Mouse (Mus musculus) hematopoietic stem cell, adult 5-6 weeks (primary cell): ENCODE measurements around the gene Defb15. TPM values are rescaled to one million over a fixed set of nuclear protein-coding genes. Genes with fewer than 3 reads are reported as not detected.
A peak's percentile ranks its signal among the peaks of the same experiment; 100 is the strongest.
"Not testable (repeated sequence)": the region's sequence is repeated elsewhere in the genome, so short reads cannot be mapped to it uniquely, and the experiment has no call there.

ENCODE experiments used
- ATAC-seq, 2 experiments: fragments of 125-278 bp in 1 of 2; replicated peaks in 1 of 2; 2 replicates each; pipeline ENCODE4 v1.8.0; 2016 to 2017; ENCODE audit warnings: inconsistent platforms in 2 of 2, mild to moderate bottlenecking in 2 of 2, moderate number of reproducible peaks in 2 of 2, low read depth in 1 of 2, moderate TSS enrichment in 1 of 2; ENCODE audit not compliant: low FRiP score in 2 of 2, poor library complexity in 2 of 2, severe bottlenecking in 2 of 2, insufficient read depth in 1 of 2, low TSS enrichment in 1 of 2
- total RNA-seq: library from RNA; stranded (forward); fragments of 172-1452, 232-1000 nt; gene quantifications from 2 replicates; pipeline ENCODE4 v1.2.3, GENCODE M21; 2017

Gene Defb15
- not detected in 2 replicates for total RNA-seq

- no peak for ATAC-seq
Measured at GRCm38 (mm10) chr8:21932610-21933009, at the start of gene Defb15. Gene Defb15 (minus strand): TSS chr8:21932710.

GRCm38 (mm10) chr8:21981664-21982337 lies 49.3 kb upstream of the Defb15 start:
- ATAC-seq: no peak

GRCm38 (mm10) chr8:21978193-21978592 lies 45.7 kb upstream of the Defb15 start:
- ATAC-seq: no peak

- no peak for ATAC-seq
Measured at GRCm38 (mm10) chr8:21969475-21969874, 37.0 kb upstream of the Defb15 start, which contains the start of gene Ccdc70. Gene Ccdc70 (plus strand): TSS chr8:21969775.

- ATAC-seq: no peak
Measured at GRCm38 (mm10) chr8:21966646-21967045, 34.1 kb upstream of the Defb15 start.

- ATAC-seq: no peak
Measured at GRCm38 (mm10) chr8:21958414-21958813, 25.9 kb upstream of the Defb15 start, which contains the start of gene Fam90a1a. Gene Fam90a1a (plus strand): TSS chr8:21958714.

- ATAC-seq: no peak
Measured at GRCm38 (mm10) chr8:21956336-21956735, 23.8 kb upstream of the Defb15 start.

- ATAC-seq: peak in 1 of 2 experiments; percentile 51; a peak in 1 of 4 replicates
Measured at GRCm38 (mm10) chr8:21955321-21955720, 22.8 kb upstream of the Defb15 start.

GRCm38 (mm10) chr8:21947311-21948017 lies 15.0 kb upstream of the Defb15 start:
- no peak for ATAC-seq

GRCm38 (mm10) chr8:21946462-21946861 lies 14.0 kb upstream of the Defb15 start, which contains the start of gene Defb13:
Gene Defb13 (plus strand): TSS chr8:21946762.
- no peak for ATAC-seq

- ATAC-seq: not testable (repeated sequence)
Measured at GRCm38 (mm10) chr8:21938052-21938451, 5.5 kb upstream of the Defb15 start, which contains the start of gene Defb35. Gene Defb35 (plus strand): TSS chr8:21938352.

- not testable (repeated sequence) for ATAC-seq
Measured at GRCm38 (mm10) chr8:21930754-21931153, 1.8 kb downstream of the Defb15 start.

GRCm38 (mm10) chr8:21915625-21916024 lies 16.9 kb downstream of the Defb15 start:
- ATAC-seq: no peak

GRCm38 (mm10) chr8:21912554-21912953 lies 20.0 kb downstream of the Defb15 start:
- no peak for ATAC-seq

GRCm38 (mm10) chr8:21911931-21912330 lies 20.6 kb downstream of the Defb15 start:
- ATAC-seq: no peak

- ATAC-seq: not testable (repeated sequence)
Measured at GRCm38 (mm10) chr8:21906290-21906689, 26.2 kb downstream of the Defb15 start, which contains the start of gene Defb11. Gene Defb11 (minus strand): TSS chr8:21906412.

GRCm38 (mm10) chr8:21885321-21885720 lies 47.2 kb downstream of the Defb15 start, which contains the start of gene Defb9:
Gene Defb9 (minus strand): TSS chr8:21885421.
- ATAC-seq: not testable (repeated sequence)
